Mouse (Mus musculus): ENCODE results near the gene 1700123L14Rik. TPM values are rescaled to one million over a fixed set of nuclear protein-coding genes. Genes with fewer than 3 reads are reported as not detected.
"Not testable (repeated sequence)": the region's sequence is repeated elsewhere in the genome, so short reads cannot be mapped to it uniquely, and the experiment has no call there.

1700123L14Rik gene
- total RNA-seq (2021), result not detected

- intact Hi-C loops (cut with DNase I), result no loop called here
- DNase-seq (ENCODE audit: extremely low spot score in 1 of 2, low spot score in 2 of 2), result peak; percentile 2 to 19
Measured at GRCm38 (mm10) chr6:96165818-96166379, at the start of gene 1700123L14Rik. TSS of gene 1700123L14Rik (minus strand) at chr6:96166243.

- no peak for DNase-seq (ENCODE audit: extremely low spot score in 1 of 2, low spot score in 2 of 2)
- intact Hi-C loops (cut with DNase I), result no loop called here
Measured at GRCm38 (mm10) chr6:96205395-96205794, 39.4 kb upstream of the 1700123L14Rik start.

GRCm38 (mm10) chr6:96198991-96199390 lies 32.9 kb upstream of the 1700123L14Rik start:
- intact Hi-C loops (cut with DNase I), result not testable (repeated sequence)

GRCm38 (mm10) chr6:96186517-96186916 lies 20.5 kb upstream of the 1700123L14Rik start:
- DNase-seq (ENCODE audit: extremely low spot score in 1 of 2, low spot score in 2 of 2), result no peak
- intact Hi-C loops (cut with DNase I), result no loop called here

More at GRCm38 (mm10) chr6:96198991-96199390, 32.9 kb upstream of the 1700123L14Rik start:
- not testable (repeated sequence) for DNase-seq (ENCODE audit: extremely low spot score in 1 of 2, low spot score in 2 of 2)

- no peak for DNase-seq (ENCODE audit: extremely low spot score in 1 of 2, low spot score in 2 of 2)
- intact Hi-C loops (cut with DNase I), result no loop called here
Measured at GRCm38 (mm10) chr6:96183392-96183791, 17.3 kb upstream of the 1700123L14Rik start.

GRCm38 (mm10) chr6:96178530-96178929 lies 12.5 kb upstream of the 1700123L14Rik start:
- DNase-seq (ENCODE audit: extremely low spot score in 1 of 2, low spot score in 2 of 2), result no peak
- intact Hi-C loops (cut with DNase I), result no loop called here

GRCm38 (mm10) chr6:96173681-96174080 lies 7.6 kb upstream of the 1700123L14Rik start:
- DNase-seq (ENCODE audit: extremely low spot score in 1 of 2, low spot score in 2 of 2), result no peak
- intact Hi-C loops (cut with DNase I), result no loop called here

GRCm38 (mm10) chr6:96167031-96167430 lies 988 bp upstream of the 1700123L14Rik start:
- no peak for DNase-seq (ENCODE audit: extremely low spot score in 1 of 2, low spot score in 2 of 2)
- intact Hi-C loops (cut with DNase I), result no loop called here

GRCm38 (mm10) chr6:96165403-96165802 lies 640 bp downstream of the 1700123L14Rik start:
- intact Hi-C loops (cut with DNase I), result no loop called here
- no peak for DNase-seq (ENCODE audit: extremely low spot score in 1 of 2, low spot score in 2 of 2)

- no peak for DNase-seq (ENCODE audit: extremely low spot score in 1 of 2, low spot score in 2 of 2)
- intact Hi-C loops (cut with DNase I), result no loop called here
Measured at GRCm38 (mm10) chr6:96143326-96143725, 22.7 kb downstream of the 1700123L14Rik start.

- peak; percentile 46 to 75 for DNase-seq (ENCODE audit: extremely low spot score in 1 of 2, low spot score in 2 of 2)
- intact Hi-C loops (cut with DNase I), result loop anchor here (5.0 to 10.0 kb wide), 2 partner anchors 308 to 891 kb away; no protein-coding TSS in a partner anchor
Measured at GRCm38 (mm10) chr6:96116534-96117272, 49.3 kb downstream of the 1700123L14Rik start.

GRCm38 (mm10) chr6:96116148-96116533 lies 49.9 kb downstream of the 1700123L14Rik start:
- intact Hi-C loops (cut with DNase I), result loop anchor here (5.0 to 10.0 kb wide), 2 partner anchors 309 to 891 kb away; no protein-coding TSS in a partner anchor
- no peak for DNase-seq (ENCODE audit: extremely low spot score in 1 of 2, low spot score in 2 of 2)

Other genes with a start within 250 kb of the 1700123L14Rik start
- gene Fam19a1, start 53.1 kb downstream of the 1700123L14Rik start, total RNA-seq (2021), result 10 to 100 TPM; 72.9 to 76.4 TPM